Mouse (Mus musculus) layer of hippocampus, adult 2 months (tissue): ENCODE results near the gene Frmd4a. TPM values are rescaled to one million over a fixed set of nuclear protein-coding genes. Genes with fewer than 3 reads are reported as not detected.

ENCODE experiments used
- DNase-seq, 2 experiments: peaks; one replicate each; pipeline ENCODE4 v3.0.0; 2022; ENCODE audit warnings: low spot score in 2 of 2
- H3K27ac ChIP-seq: fragments of 200-600 bp; 2 replicates; pipeline ENCODE4 v1.8.1; 2022
- H3K4me3 ChIP-seq: fragments of 200-600 bp; 2 replicates; pipeline ENCODE4 v1.8.1; 2022; ENCODE audit warnings: mild to moderate bottlenecking
- CTCF ChIP-seq: fragments of 200-600 bp; conservative IDR thresholded peaks from 2 replicates; pipeline ENCODE4 v1.8.1; 2022; ENCODE audit warnings: antibody characterized with exemption, mild to moderate bottlenecking, moderate library complexity
- total RNA-seq, 2 experiments: library from RNA; stranded (reverse); gene quantifications; 2 replicates each; pipeline ENCODE4 v1.2.3; 2021

Gene Frmd4a
- total RNA-seq, 2 experiments from 2014 or later = 69.1 to 82.3 TPM

GRCm38 (mm10) chr2:4380926-4381325 lies 363.4 kb downstream of the Frmd4a start:
- Histone ChIP-seq H3K27ac (no peak overlapping the region), H3K4me3 (no peak overlapping the region)
- no peak for DNase-seq
- no peak for TF ChIP-seq CTCF

GRCm38 (mm10) chr2:4386468-4386867 lies 369.0 kb downstream of the Frmd4a start:
- TF ChIP-seq CTCF = no peak
- Histone ChIP-seq H3K27ac (no peak overlapping the region), H3K4me3 (no peak overlapping the region)
- no peak for DNase-seq

GRCm38 (mm10) chr2:4389330-4389729 lies 371.8 kb downstream of the Frmd4a start:
- TF ChIP-seq CTCF = no peak
- H3K4me3 ChIP-seq = peak overlapping the region; percentile 18; the same call in 1 of the 2 replicates
- DNase-seq = no peak
- no peak overlapping the region for H3K27ac ChIP-seq

GRCm38 (mm10) chr2:4391091-4391490 lies 373.6 kb downstream of the Frmd4a start:
- no peak overlapping the region for H3K27ac ChIP-seq
- TF ChIP-seq CTCF = no peak
- no peak overlapping the region for H3K4me3 ChIP-seq
- DNase-seq = no peak

- Histone ChIP-seq H3K27ac (no peak overlapping the region), H3K4me3 (no peak overlapping the region)
- no peak for DNase-seq
- no peak for TF ChIP-seq CTCF
Measured at GRCm38 (mm10) chr2:4391678-4392085, 374.2 kb downstream of the Frmd4a start.

GRCm38 (mm10) chr2:4393046-4393445 lies 375.5 kb downstream of the Frmd4a start:
- H3K27ac ChIP-seq = no peak overlapping the region
- TF ChIP-seq CTCF = no peak
- DNase-seq = no peak
- no peak overlapping the region for H3K4me3 ChIP-seq

- TF ChIP-seq CTCF = no peak
- no peak overlapping the region for H3K27ac ChIP-seq
- DNase-seq = no peak
- no peak overlapping the region for H3K4me3 ChIP-seq
Measured at GRCm38 (mm10) chr2:4394641-4395040, 377.1 kb downstream of the Frmd4a start.

- no peak overlapping the region for H3K27ac ChIP-seq
- TF ChIP-seq CTCF = no peak
- no peak overlapping the region for H3K4me3 ChIP-seq
- DNase-seq = no peak
Measured at GRCm38 (mm10) chr2:4399721-4400120, 382.2 kb downstream of the Frmd4a start.

GRCm38 (mm10) chr2:4400771-4401596 lies 383.5 kb downstream of the Frmd4a start:
- Histone ChIP-seq H3K27ac (peak overlapping the region; percentile 82), H3K4me3 (peak overlapping the region; percentile 65)
- no peak for TF ChIP-seq CTCF
- peak in 1 of 2 experiments; percentile 43 for DNase-seq

- DNase-seq = peak; percentile 27 to 47
- Histone ChIP-seq H3K27ac (peak overlapping the region; percentile 59), H3K4me3 (peak overlapping the region; percentile 65)
- no peak for TF ChIP-seq CTCF
Measured at GRCm38 (mm10) chr2:4401597-4402581, 384.4 kb downstream of the Frmd4a start.

GRCm38 (mm10) chr2:4406977-4407376 lies 389.5 kb downstream of the Frmd4a start:
- H3K27ac ChIP-seq = peak overlapping the region; percentile 43; the same call in 1 of the 2 replicates

GRCm38 (mm10) chr2:4409810-4410433 lies 392.4 kb downstream of the Frmd4a start:
- no peak for DNase-seq
- Histone ChIP-seq H3K4me3 (no peak overlapping the region), H3K27ac (peak overlapping the region; percentile 14; the same call in 1 of the 2 replicates)
- no peak for TF ChIP-seq CTCF

More at GRCm38 (mm10) chr2:4406977-4407376, 389.5 kb downstream of the Frmd4a start:
- TF ChIP-seq CTCF = no peak
- H3K4me3 ChIP-seq = no peak overlapping the region
- DNase-seq = peak in 1 of 2 experiments; percentile 31
